Mouse (Mus musculus): ENCODE results near the gene Tmcc3.

Gene Tmcc3

GRCm38 (mm10) chr10:94332358-94333137, 20.8 kb downstream of the Tmcc3 start:
- DNase-seq (ENCODE audit: low read depth, low spot score): no peak

- no peak for DNase-seq (ENCODE audit: low read depth, low spot score)
Observed at GRCm38 (mm10) chr10:94333328-94333727, 21.6 kb downstream of the Tmcc3 start.

GRCm38 (mm10) chr10:94335047-94335446, 23.3 kb downstream of the Tmcc3 start:
- DNase-seq (ENCODE audit: low read depth, low spot score): no peak

- no peak for DNase-seq (ENCODE audit: low read depth, low spot score)
Observed at GRCm38 (mm10) chr10:94336071-94336470, 24.3 kb downstream of the Tmcc3 start.

- no peak for DNase-seq (ENCODE audit: low read depth, low spot score)
Observed at GRCm38 (mm10) chr10:94341501-94341900, 29.8 kb downstream of the Tmcc3 start.

GRCm38 (mm10) chr10:94342256-94342655, 30.5 kb downstream of the Tmcc3 start:
- DNase-seq (ENCODE audit: low read depth, low spot score): no peak

GRCm38 (mm10) chr10:94343581-94343980, 31.8 kb downstream of the Tmcc3 start:
- DNase-seq (ENCODE audit: low read depth, low spot score): no peak

- DNase-seq (ENCODE audit: low read depth, low spot score): no peak
Observed at GRCm38 (mm10) chr10:94344631-94345417, 33.1 kb downstream of the Tmcc3 start.

- no peak for DNase-seq (ENCODE audit: low read depth, low spot score)
Observed at GRCm38 (mm10) chr10:94345509-94346252, 33.9 kb downstream of the Tmcc3 start.

GRCm38 (mm10) chr10:94346596-94346995, 34.8 kb downstream of the Tmcc3 start:
- no peak for DNase-seq (ENCODE audit: low read depth, low spot score)

- no peak for DNase-seq (ENCODE audit: low read depth, low spot score)
Observed at GRCm38 (mm10) chr10:94347296-94347695, 35.5 kb downstream of the Tmcc3 start.

GRCm38 (mm10) chr10:94347959-94348358, 36.2 kb downstream of the Tmcc3 start:
- DNase-seq (ENCODE audit: low read depth, low spot score): no peak

GRCm38 (mm10) chr10:94350207-94350606, 38.5 kb downstream of the Tmcc3 start:
- no peak for DNase-seq (ENCODE audit: low read depth, low spot score)

GRCm38 (mm10) chr10:94350896-94351661, 39.3 kb downstream of the Tmcc3 start:
- no peak for DNase-seq (ENCODE audit: low read depth, low spot score)

- no peak for DNase-seq (ENCODE audit: low read depth, low spot score)
Observed at GRCm38 (mm10) chr10:94352172-94352876, 40.6 kb downstream of the Tmcc3 start.

- DNase-seq (ENCODE audit: low read depth, low spot score): no peak
Observed at GRCm38 (mm10) chr10:94352877-94353853, 41.4 kb downstream of the Tmcc3 start.

- no peak for DNase-seq (ENCODE audit: low read depth, low spot score)
Observed at GRCm38 (mm10) chr10:94354005-94354404, 42.3 kb downstream of the Tmcc3 start.

- no peak for DNase-seq (ENCODE audit: low read depth, low spot score)
Observed at GRCm38 (mm10) chr10:94354427-94354826, 42.7 kb downstream of the Tmcc3 start.

- no peak for DNase-seq (ENCODE audit: low read depth, low spot score)
Observed at GRCm38 (mm10) chr10:94356504-94357169, 44.9 kb downstream of the Tmcc3 start.
